In the genomic region with DNA sequence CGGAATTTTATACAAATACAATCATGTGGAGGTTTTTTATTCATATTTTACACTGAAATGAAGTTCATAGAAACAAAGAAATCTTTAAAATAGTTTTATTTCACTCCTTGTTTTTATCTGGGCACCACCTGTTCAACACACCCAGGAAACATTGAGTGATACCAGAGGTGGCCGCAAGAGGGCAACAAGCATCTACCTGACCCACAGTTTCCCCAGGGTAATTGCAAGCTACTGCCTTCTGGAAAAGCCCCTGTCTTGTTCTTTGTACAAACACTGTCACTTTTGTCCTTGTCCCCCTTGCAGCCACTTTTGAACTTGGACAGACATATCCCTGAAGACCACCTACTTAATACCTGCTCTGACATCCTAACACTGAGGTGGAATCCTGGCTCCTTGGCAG, we compare ENCODE assay signal across 10 mouse cellular contexts. TPM values are rescaled to one million over a fixed set of nuclear protein-coding genes. Genes with fewer than 3 reads are reported as not detected.
DNase-seq lines count a peak whose midpoint lies in the region; ATAC-seq and TF ChIP-seq lines count a peak whose summit lies in the region.
"Had no signal": no experiment of that assay in that cellular context is flagged by ENCODE, and none has a peak within 500 bp of the region (broad histone marks: within the 10 kb centered on the region; RNA-seq: fewer than 3 reads in every experiment).

No protein-coding gene starts in this region.

- 5% methylated on average over 2 of the region's 2 CpGs for WGBS in hindbrain, embryonic 14.5 days
- WGBS in hindbrain, embryonic 12.5 days, result 6% methylated on average over 2 of the region's 2 CpGs

- in situ Hi-C loops in ES-E14 (cut with MboI; ENCODE audit: low sequenced_read_pairs in 2 of 2, unreplicated experiment in 2 of 2), result no loop called here

- no peak overlapping the region for H3K27ac ChIP-seq in hindbrain, embryonic 14.5 days
- no peak overlapping the region for H3K27ac ChIP-seq in hindbrain, embryonic 12.5 days
- H3K27ac ChIP-seq in ES-E14 (ENCODE audit: insufficient read depth, low read depth, low read length, poor library complexity, severe bottlenecking), result no peak overlapping the region
- H3K27ac ChIP-seq: embryonic facial prominence, embryonic 13.5 days; macrophage had no signal

- H3K9ac ChIP-seq in hindbrain, embryonic 14.5 days, result no peak overlapping the region
- H3K9ac ChIP-seq in hindbrain, embryonic 12.5 days, result no peak overlapping the region
- no peak overlapping the region for H3K9ac ChIP-seq in ES-E14 (ENCODE audit: insufficient read depth, low read depth, low read length, poor library complexity, severe bottlenecking)
- H3K9ac ChIP-seq: embryonic facial prominence, embryonic 13.5 days had no signal

- no peak overlapping the region for H3K4me2 ChIP-seq in hindbrain, embryonic 14.5 days (replicated peaks)
- H3K4me2 ChIP-seq in hindbrain, embryonic 12.5 days (replicated peaks), result no peak overlapping the region
- H3K4me2 ChIP-seq: embryonic facial prominence, embryonic 13.5 days had no signal

- intact Hi-C loops in left cerebral cortex, postnatal 10 days (cut with DNase I), result loop anchor here (5.0 kb wide), 1 partner anchor 239 kb away; no protein-coding TSS in a partner anchor

- peak; percentile 41 for DNase-seq in hindbrain, embryonic 14.5 days (ENCODE audit: low spot score)
- DNase-seq in ES-E14 (ENCODE audit: low read depth, low spot score), result no peak
- peak; percentile 58 for DNase-seq in cerebellum, adult 11-12 months
- DNase-seq in left cerebral cortex, postnatal 10 days (ENCODE audit: extremely low spot score in 1 of 2, low spot score in 2 of 2), result peak; percentile 32 to 42
- DNase-seq in urinary bladder, postnatal 25 days (ENCODE audit: low spot score), result no peak

- H3K9me3 ChIP-seq in hindbrain, embryonic 14.5 days (ENCODE audit: control insufficient read depth, low read length), result no peaks in the 10 kb centered on the region
- H3K9me3 ChIP-seq in hindbrain, embryonic 12.5 days (replicated peaks), result no peaks in the 10 kb centered on the region
- no peaks in the 10 kb centered on the region for H3K9me3 ChIP-seq in ES-E14 (ENCODE audit: control insufficient read depth, insufficient read depth, low read depth, low read length)
- H3K9me3 ChIP-seq: embryonic facial prominence, embryonic 13.5 days had no signal

- no peak for ATAC-seq in hindbrain, embryonic 14.5 days (ENCODE audit: low FRiP score)
- no peak for ATAC-seq in hindbrain, embryonic 12.5 days (ENCODE audit: low FRiP score)
- ATAC-seq in granulocyte monocyte progenitor cell, adult 5-6 weeks (replicated peaks; ENCODE audit: poor library complexity, severe bottlenecking), result peak; percentile 79
- ATAC-seq in neutrophil, adult 5-6 weeks (ENCODE audit: extremely low read depth, insufficient number of reproducible peaks, low FRiP score, poor library complexity, severe bottlenecking), result peak; percentile 58; the same call in 1 of the 2 replicates

- no peak overlapping the region for H3K4me3 ChIP-seq in hindbrain, embryonic 14.5 days (replicated peaks; ENCODE audit: low read length)
- H3K4me3 ChIP-seq in hindbrain, embryonic 12.5 days, result no peak overlapping the region
- H3K4me3 ChIP-seq in ES-E14 (ENCODE audit: insufficient read depth in 1 of 2, low read depth in 1 of 2, low read length in 2 of 2, poor library complexity in 1 of 2, severe bottlenecking in 1 of 2), result no peak overlapping the region
- H3K4me3 ChIP-seq: embryonic facial prominence, embryonic 13.5 days had no signal

- no peaks in the 10 kb centered on the region for H3K4me1 ChIP-seq in hindbrain, embryonic 14.5 days (replicated peaks; ENCODE audit: control insufficient read depth, insufficient read depth, low read length)
- no peaks in the 10 kb centered on the region for H3K4me1 ChIP-seq in hindbrain, embryonic 12.5 days
- no peaks in the 10 kb centered on the region for H3K4me1 ChIP-seq in ES-E14 (ENCODE audit: control insufficient read depth in 2 of 2, insufficient read depth in 2 of 2, low read length in 2 of 2, poor library complexity in 1 of 2)
- H3K4me1 ChIP-seq: embryonic facial prominence, embryonic 13.5 days had no signal

- no peaks in the 10 kb centered on the region for H3K36me3 ChIP-seq in hindbrain, embryonic 14.5 days (replicated peaks; ENCODE audit: control insufficient read depth, insufficient read depth)
- H3K36me3 ChIP-seq in hindbrain, embryonic 12.5 days, result no peaks in the 10 kb centered on the region
- H3K36me3 ChIP-seq in ES-E14 (ENCODE audit: control insufficient read depth, insufficient read depth, low read length, poor library complexity, severe bottlenecking), result no peaks in the 10 kb centered on the region
- H3K36me3 ChIP-seq: embryonic facial prominence, embryonic 13.5 days had no signal

- no peaks in the 10 kb centered on the region for H3K27me3 ChIP-seq in hindbrain, embryonic 14.5 days (ENCODE audit: control insufficient read depth, insufficient read depth, low read length)
- peaks cover 3% of the 10 kb centered on the region; the same call in 1 of the 2 replicates for H3K27me3 ChIP-seq in hindbrain, embryonic 12.5 days
- H3K27me3 ChIP-seq: embryonic facial prominence, embryonic 13.5 days had no signal

TF ChIP-seq in ES-E14, 5 proteins besides CTCF, POLR2A, EP300 and RAD21:
- TF ChIP-seq HCFC1 (IDR thresholded peaks at IDR 0.05; ENCODE audit: borderline replicate concordance, insufficient read depth, low read length) (no peak), ZC3H11A (IDR thresholded peaks at IDR 0.05; ENCODE audit: borderline replicate concordance, low read depth, low read length) (peak; percentile 83; the same call in 1 of the 2 replicates)

RNA-seq across cellular contexts. Expression of gene Zfp931, which starts 19.7 kb away (rescaled TPM):
- polyA plus RNA-seq in hindbrain, embryonic 14.5 days (2014; fragmentation: Nextera tagmentation; extraction: Ambion mirVana), result 14.6 and 14.9 TPM in 2 replicates
- 12.0 and 14.8 TPM in 2 replicates for polyA plus RNA-seq in hindbrain, embryonic 12.5 days (2016; fragmentation: Nextera tagmentation; extraction: Ambion mirVana)
- total RNA-seq in ES-E14 (2012; rRNA removed), result 19.4 and 19.5 TPM in 2 replicates
- 11.5 and 14.1 TPM in 2 replicates for total RNA-seq in granulocyte monocyte progenitor cell, adult 5-6 weeks (2014; fragmentation: Nextera tagmentation)
- total RNA-seq in granulocyte monocyte progenitor cell, adult 5-6 weeks (2017), result 7.9 and 22.6 TPM in 2 replicates
- 10 to 100 TPM; 14.0 to 17.1 TPM for total RNA-seq in left cerebral cortex, postnatal 10 days (2021)
- total RNA-seq in neutrophil, adult 5-6 weeks (2017), result 6.4 and 11.2 TPM in 2 replicates

RNA-seq across cellular contexts. Expression of gene Phactr3, which starts 20.8 kb away (rescaled TPM):
- polyA plus RNA-seq in hindbrain, embryonic 14.5 days (2014; fragmentation: Nextera tagmentation; extraction: Ambion mirVana), result 56.9 and 64.2 TPM in 2 replicates
- polyA plus RNA-seq in hindbrain, embryonic 12.5 days (2016; fragmentation: Nextera tagmentation; extraction: Ambion mirVana), result 17.4 and 20.9 TPM in 2 replicates
- 1.1 and 1.2 TPM in 2 replicates for total RNA-seq in ES-E14 (2012; rRNA removed)
- total RNA-seq in granulocyte monocyte progenitor cell, adult 5-6 weeks (2014; fragmentation: Nextera tagmentation), result not detected in 2 replicates
- total RNA-seq in granulocyte monocyte progenitor cell, adult 5-6 weeks (2017), result not detected in 2 replicates
- 100 to 1,000 TPM; 139 to 146 TPM for total RNA-seq in left cerebral cortex, postnatal 10 days (2021)
- 0.25 and 1.5 TPM in 2 replicates for total RNA-seq in neutrophil, adult 5-6 weeks (2017)
- polyA plus RNA-seq: macrophage had no signal

Comparison
In these comparisons a context has a peak if more than half of its experiments do, and no peak if none do; other contexts are left out.
1. ATAC-seq: peak in granulocyte monocyte progenitor cell, adult 5-6 weeks (single experiment) and neutrophil, adult 5-6 weeks (single experiment); none in hindbrain, embryonic 14.5 days (single experiment) and hindbrain, embryonic 12.5 days (single experiment).
2. DNase-seq: peak in hindbrain, embryonic 14.5 days (single experiment), cerebellum, adult 11-12 months (single experiment) and left cerebral cortex, postnatal 10 days (2 of 2); none in ES-E14 (single experiment) and urinary bladder, postnatal 25 days (single experiment).
3. RNA of gene Phactr3, which starts 20.8 kb away (total RNA-seq): 139 to 146 TPM in left cerebral cortex, postnatal 10 days; 0.25 to 1.5 TPM in neutrophil, adult 5-6 weeks, 1.1 to 1.2 TPM in ES-E14 and not detected in granulocyte monocyte progenitor cell, adult 5-6 weeks; every median in the first group is over 10 times any median in the second.